Mouse (Mus musculus): ENCODE results near the gene Adamts8. TPM values are rescaled to one million over a fixed set of nuclear protein-coding genes. Genes with fewer than 3 reads are reported as not detected.

Gene Adamts8
- total and polyA plus RNA-seq, 3 experiments = 2.0 to 3.6 (median 3.3) TPM

DNA sequence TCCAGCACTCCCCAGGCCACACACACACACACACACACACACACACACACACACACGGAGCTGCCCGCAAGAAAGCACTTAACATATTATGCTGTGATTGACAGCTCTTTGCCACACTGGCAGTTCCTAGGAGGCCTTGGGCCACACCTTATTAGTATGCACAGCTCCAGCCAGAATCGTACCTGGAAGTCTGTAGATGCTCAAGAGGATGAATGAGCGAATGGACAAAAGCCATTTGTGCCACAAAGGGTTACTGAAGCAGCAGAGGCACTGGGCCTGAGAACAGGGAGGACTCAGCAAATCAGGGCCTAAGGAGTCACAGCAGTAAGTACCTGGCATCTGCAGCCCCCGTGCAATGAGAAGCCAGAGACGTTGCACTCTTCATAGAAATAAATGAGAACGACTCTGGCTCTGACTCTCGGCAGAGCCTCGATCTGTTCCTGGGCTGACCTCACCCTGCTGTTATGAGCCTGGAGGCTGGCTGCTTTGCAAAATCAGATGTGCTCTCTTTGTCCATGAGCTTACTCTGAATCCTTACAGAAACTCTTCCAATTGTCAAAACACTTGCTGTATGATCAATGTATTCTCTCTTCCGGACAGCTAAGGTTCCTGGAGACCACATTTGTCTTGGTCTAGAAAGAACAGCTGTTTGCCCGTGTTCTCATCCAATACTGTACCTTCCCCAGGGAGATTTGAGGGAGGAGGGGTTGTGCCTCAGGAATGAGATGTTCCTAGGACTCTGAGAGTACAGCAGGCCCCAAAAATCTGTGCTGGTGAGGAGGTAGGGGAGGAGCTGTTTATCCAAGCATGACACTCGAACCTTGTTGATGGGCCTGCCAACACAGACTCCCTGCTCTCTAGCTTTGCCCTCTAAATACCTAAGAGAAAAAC, 23.7 kb upstream of the Adamts8 start:
- Histone ChIP-seq H3K4me3 (no peak overlapping the region; the same call in 1 of the 2 replicates), H3K79me2 (replicated peaks; ENCODE audit: control insufficient read depth, insufficient read depth, low read length) (no peaks in the 10 kb centered on the region), H3K36me3 (ENCODE audit: control insufficient read depth, insufficient read depth, low read length) (no peaks in the 10 kb centered on the region), H3K9ac (ENCODE audit: low read depth, low read length) (no peak overlapping the region), H3K4me1 (ENCODE audit: control insufficient read depth, insufficient read depth, low read length) (peaks cover 2% of the 10 kb centered on the region), H3K27me3 (ENCODE audit: control insufficient read depth, insufficient read depth, low read length) (no peaks in the 10 kb centered on the region), H3K27ac (peak overlapping the region; percentile 40)
- WGBS = 41% methylated on average over 12 of the region's 12 CpGs
- DNase-seq = peak; percentile 24 to 38
- no peak for TF ChIP-seq CTCF (IDR thresholded peaks at IDR 0.05)
- intact Hi-C loops (cut with DNase I) = loop anchor here (5.0 kb wide), 1 partner anchor 71 kb away; no protein-coding TSS in a partner anchor

DNA sequence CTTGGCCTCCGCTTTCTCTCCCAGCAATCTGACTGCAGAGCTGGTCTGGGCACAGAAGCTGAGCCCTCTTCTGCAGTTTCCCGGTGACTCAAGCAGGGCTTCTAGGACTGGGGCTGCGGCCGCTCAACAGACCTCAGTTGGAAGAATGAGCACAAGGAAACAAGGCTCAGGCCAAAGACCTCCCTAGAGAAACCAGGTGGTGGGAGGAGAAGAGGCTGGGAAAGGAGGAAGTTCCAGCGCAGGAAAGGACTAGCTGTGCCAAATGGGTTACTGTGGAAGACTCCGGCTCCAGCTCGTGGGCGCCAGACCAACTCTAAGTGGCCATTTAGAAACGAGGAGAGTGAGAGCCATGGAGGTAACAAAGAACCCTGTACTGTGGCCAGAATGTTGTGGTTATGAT, 22.7 kb upstream of the Adamts8 start:
- TF ChIP-seq POLR2A (IDR thresholded peaks at IDR 0.05; ENCODE audit: insufficient read depth, low read depth, low read length) = no peak
- no peak for TF ChIP-seq CTCF (IDR thresholded peaks at IDR 0.05)
- no peak for TF ChIP-seq EP300 (IDR thresholded peaks at IDR 0.05; ENCODE audit: insufficient read depth, low read depth, low read length)
- peaks cover 2% of the 10 kb centered on the region for H3K4me1 ChIP-seq (ENCODE audit: control insufficient read depth, insufficient read depth, low read length)
- H3K79me2 ChIP-seq (replicated peaks; ENCODE audit: control insufficient read depth, insufficient read depth, low read length) = no peaks in the 10 kb centered on the region
- peak overlapping the region; percentile 40 for H3K27ac ChIP-seq
- no peak overlapping the region; the same call in 1 of the 2 replicates for H3K4me3 ChIP-seq
- peak; percentile 55 to 65 for DNase-seq
- no peaks in the 10 kb centered on the region for H3K36me3 ChIP-seq (ENCODE audit: control insufficient read depth, insufficient read depth, low read length)
- no peaks in the 10 kb centered on the region for H3K27me3 ChIP-seq (ENCODE audit: control insufficient read depth, insufficient read depth, low read length)
- intact Hi-C loops (cut with DNase I) = loop anchor here (5.0 kb wide), 2 partner anchors 72 to 437 kb away; no protein-coding TSS in a partner anchor
- 39% methylated on average over 9 of the region's 9 CpGs for WGBS
- no peak overlapping the region for H3K9ac ChIP-seq (ENCODE audit: low read depth, low read length)

DNA sequence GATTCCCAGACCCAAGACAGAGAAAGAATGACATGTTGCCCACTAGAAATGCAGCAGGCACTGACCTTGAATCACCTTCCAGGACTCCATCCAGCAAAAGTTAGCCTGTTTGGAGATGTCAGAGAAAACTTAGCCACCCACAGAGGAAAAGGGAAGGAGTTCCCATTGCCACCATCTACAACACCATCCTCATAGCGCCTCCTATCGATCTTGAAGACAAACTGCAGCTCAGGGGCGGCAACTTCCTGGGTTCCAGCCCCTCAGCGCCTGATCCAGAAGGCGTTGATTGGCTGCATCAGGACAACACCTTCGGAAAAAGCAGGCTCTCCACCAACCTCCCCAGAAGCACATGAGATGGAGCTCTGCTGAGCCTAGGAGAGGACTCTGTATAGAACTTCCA, 21.6 kb upstream of the Adamts8 start:
- Histone ChIP-seq H3K4me1 (ENCODE audit: control insufficient read depth, insufficient read depth, low read length) (peaks cover 2% of the 10 kb centered on the region), H3K4me3 (peak overlapping the region; percentile 44; the same call in 1 of the 2 replicates), H3K79me2 (replicated peaks; ENCODE audit: control insufficient read depth, insufficient read depth, low read length) (no peaks in the 10 kb centered on the region), H3K9ac (ENCODE audit: low read depth, low read length) (no peak overlapping the region), H3K27ac (no peak overlapping the region), H3K36me3 (ENCODE audit: control insufficient read depth, insufficient read depth, low read length) (no peaks in the 10 kb centered on the region), H3K27me3 (ENCODE audit: control insufficient read depth, insufficient read depth, low read length) (no peaks in the 10 kb centered on the region)
- TF ChIP-seq POLR2A (IDR thresholded peaks at IDR 0.05; ENCODE audit: insufficient read depth, low read depth, low read length) (0 out of 2 replicates have a peak, but pooled peaks have one; percentile 32), EP300 (IDR thresholded peaks at IDR 0.05; ENCODE audit: insufficient read depth, low read depth, low read length) (0 out of 2 replicates have a peak, but pooled peaks have one; percentile 18), CTCF (IDR thresholded peaks at IDR 0.05) (peak; percentile 78)
- peak; percentile 59 to 65 for DNase-seq
- WGBS = 24% methylated on average over 6 of the region's 6 CpGs
- intact Hi-C loops (cut with DNase I) = loop anchor here (5.0 kb wide), 1 partner anchor 438 kb away; no protein-coding TSS in a partner anchor

DNA sequence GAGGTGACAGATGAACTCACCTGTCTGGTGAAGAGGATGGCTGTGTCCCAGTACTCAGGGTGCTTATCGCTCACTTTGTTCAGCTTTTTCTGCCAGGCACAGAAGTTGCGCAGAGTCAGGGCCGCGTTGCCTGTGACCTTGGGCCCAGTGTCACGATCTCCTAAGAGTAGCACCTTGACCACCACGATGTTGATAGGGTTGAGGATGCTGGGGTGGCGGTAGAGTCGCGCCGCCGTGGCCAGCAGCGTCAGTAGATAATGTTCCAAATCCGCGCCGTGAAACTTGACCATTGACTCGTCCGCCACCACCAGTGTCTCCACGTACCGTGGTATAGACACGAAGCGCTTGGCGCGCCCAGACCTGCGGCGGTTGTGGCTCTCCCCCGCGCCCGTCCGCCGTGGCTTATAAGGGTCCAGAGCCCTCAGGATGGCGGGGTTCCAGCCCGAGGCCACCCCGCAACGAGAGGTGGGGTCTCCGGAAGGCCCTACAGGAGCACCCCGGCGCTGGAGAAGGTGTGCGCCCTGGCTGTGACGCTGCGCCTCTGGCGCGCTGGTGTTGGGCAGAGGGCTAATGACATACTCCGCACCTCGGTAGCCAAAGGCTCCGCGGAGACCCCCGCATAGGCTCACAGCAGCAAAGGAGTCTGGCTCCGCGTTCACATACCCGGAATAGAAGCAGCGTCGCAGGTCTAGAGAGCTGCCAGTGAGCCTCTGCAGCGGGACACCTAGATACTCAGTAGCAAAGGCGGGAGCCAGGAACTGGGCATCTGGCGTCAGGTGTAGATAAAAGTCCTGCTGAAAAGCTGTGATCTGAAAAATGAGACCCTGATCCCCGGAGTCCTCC, 20.9 kb upstream of the Adamts8 start:
- Histone ChIP-seq H3K36me3 (ENCODE audit: control insufficient read depth, insufficient read depth, low read length) (no peaks in the 10 kb centered on the region), H3K4me3 (peak overlapping the region; percentile 44), H3K27ac (peak overlapping the region; percentile 36), H3K9ac (ENCODE audit: low read depth, low read length) (peak overlapping the region; percentile 67), H3K79me2 (replicated peaks; ENCODE audit: control insufficient read depth, insufficient read depth, low read length) (no peaks in the 10 kb centered on the region), H3K4me1 (ENCODE audit: control insufficient read depth, insufficient read depth, low read length) (peaks cover 2% of the 10 kb centered on the region), H3K27me3 (ENCODE audit: control insufficient read depth, insufficient read depth, low read length) (no peaks in the 10 kb centered on the region)
- peak; percentile 16 to 46 for DNase-seq
- TF ChIP-seq EP300 (IDR thresholded peaks at IDR 0.05; ENCODE audit: insufficient read depth, low read depth, low read length) = no peak
- no peak for TF ChIP-seq CTCF (IDR thresholded peaks at IDR 0.05)
- TF ChIP-seq POLR2A (IDR thresholded peaks at IDR 0.05; ENCODE audit: insufficient read depth, low read depth, low read length) = 0 out of 2 replicates have a peak, but pooled peaks have one; percentile 16
- WGBS = 5% methylated on average over 56 of the region's 56 CpGs
- intact Hi-C loops (cut with DNase I) = loop anchor here (5.0 kb wide), 1 partner anchor 439 kb away; no protein-coding TSS in a partner anchor

DNA sequence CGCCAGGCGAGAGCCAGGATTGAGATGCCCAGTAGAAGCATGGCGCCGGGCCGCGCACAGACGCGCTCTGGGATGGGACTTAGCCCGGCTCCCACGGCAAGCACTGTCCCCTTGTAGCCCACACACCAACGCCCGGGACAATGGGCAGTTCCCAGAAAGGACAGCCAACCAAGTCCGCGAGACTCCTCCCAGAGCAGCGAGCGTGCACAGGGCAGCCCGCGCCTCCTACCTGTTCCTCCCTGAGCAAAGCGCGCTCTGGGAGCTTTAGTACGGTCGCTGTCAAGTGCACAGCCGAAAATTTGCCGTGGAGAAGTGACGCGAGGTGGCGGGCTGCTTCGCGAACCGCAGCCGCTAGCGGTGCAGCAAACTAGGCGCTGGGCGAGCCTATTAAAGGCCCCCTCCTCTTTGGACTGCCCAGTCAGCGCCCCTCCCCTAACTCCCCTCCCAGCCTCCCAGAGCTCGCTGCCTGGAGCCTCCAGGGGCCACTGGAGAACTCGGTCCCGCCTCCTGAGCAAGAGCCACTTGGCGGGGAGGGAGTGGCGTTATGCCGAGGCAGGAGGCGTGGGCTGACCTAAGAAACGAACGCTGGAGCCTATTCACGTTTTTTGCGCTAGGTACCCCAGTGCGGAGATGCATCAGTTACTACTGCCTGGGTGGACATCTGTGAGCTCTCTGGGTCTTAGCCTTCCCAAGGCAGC, 20.0 kb upstream of the Adamts8 start, which contains the start of gene Adamts15:
Gene Adamts15 (minus strand): TSS at position 256 of the 698 bp plus-strand sequence.
- Histone ChIP-seq H3K79me2 (replicated peaks; ENCODE audit: control insufficient read depth, insufficient read depth, low read length) (no peaks in the 10 kb centered on the region), H3K9ac (ENCODE audit: low read depth, low read length) (peak within 1 kb of the TSS; percentile 67), H3K36me3 (ENCODE audit: control insufficient read depth, insufficient read depth, low read length) (no peaks in the 10 kb centered on the region), H3K4me1 (ENCODE audit: control insufficient read depth, insufficient read depth, low read length) (peaks cover 2% of the 10 kb centered on the region), H3K27ac (peak within 1 kb of the TSS; percentile 36), H3K27me3 (ENCODE audit: control insufficient read depth, insufficient read depth, low read length) (no peaks in the 10 kb centered on the region), H3K4me3 (peak within 1 kb of the TSS; percentile 44)
- peak; percentile 80 to 82 for DNase-seq
- TF ChIP-seq EP300 (IDR thresholded peaks at IDR 0.05; ENCODE audit: insufficient read depth, low read depth, low read length) (no peak), POLR2A (IDR thresholded peaks at IDR 0.05; ENCODE audit: insufficient read depth, low read depth, low read length) (peak; percentile 52; the same call in 1 of the 2 replicates), CTCF (IDR thresholded peaks at IDR 0.05) (no peak)
- WGBS = under 1% methylated on average over 46 of the region's 47 CpGs
- intact Hi-C loops (cut with DNase I) = loop anchor here (5.0 kb wide), 1 partner anchor 440 kb away; no protein-coding TSS in a partner anchor

All from heart, adult 2 months (tissue).